Mouse (Mus musculus): ENCODE measurements around the gene Zfp456.
"Not testable (repeated sequence)": the region's sequence is repeated elsewhere in the genome, so short reads cannot be mapped to it uniquely, and the experiment has no call there.

The Zfp456 gene

GRCm38 (mm10) chr13:67375050-67375911, at the start of gene Zfp456, which contains the start of gene Gm28041:
TSS of gene Zfp456 (minus strand) at chr13:67375810.
TSS of gene Gm28041 (minus strand) at chr13:67375733.
- peak; percentile 80 for DNase-seq

DNA sequence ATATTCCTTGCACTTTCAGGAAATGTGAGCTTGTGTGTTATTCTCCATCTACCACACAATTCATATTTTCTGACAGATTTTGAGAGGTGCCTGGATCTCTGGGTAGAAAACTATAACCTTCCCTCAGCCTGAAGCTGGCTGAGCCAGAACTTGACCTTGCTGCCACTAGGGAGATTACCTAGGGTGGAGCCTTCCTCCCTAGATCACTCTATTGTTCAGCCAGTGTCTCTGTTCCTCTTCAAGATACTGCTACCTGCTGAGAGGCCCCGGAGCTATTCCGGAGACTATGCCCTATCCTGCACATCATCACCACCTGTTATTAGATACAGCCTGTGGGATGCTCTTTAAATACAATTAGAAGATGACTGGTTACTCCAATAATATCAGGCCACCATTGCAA, 46.9 kb upstream of the Zfp456 start:
- DNase-seq, result not testable (repeated sequence)

DNA sequence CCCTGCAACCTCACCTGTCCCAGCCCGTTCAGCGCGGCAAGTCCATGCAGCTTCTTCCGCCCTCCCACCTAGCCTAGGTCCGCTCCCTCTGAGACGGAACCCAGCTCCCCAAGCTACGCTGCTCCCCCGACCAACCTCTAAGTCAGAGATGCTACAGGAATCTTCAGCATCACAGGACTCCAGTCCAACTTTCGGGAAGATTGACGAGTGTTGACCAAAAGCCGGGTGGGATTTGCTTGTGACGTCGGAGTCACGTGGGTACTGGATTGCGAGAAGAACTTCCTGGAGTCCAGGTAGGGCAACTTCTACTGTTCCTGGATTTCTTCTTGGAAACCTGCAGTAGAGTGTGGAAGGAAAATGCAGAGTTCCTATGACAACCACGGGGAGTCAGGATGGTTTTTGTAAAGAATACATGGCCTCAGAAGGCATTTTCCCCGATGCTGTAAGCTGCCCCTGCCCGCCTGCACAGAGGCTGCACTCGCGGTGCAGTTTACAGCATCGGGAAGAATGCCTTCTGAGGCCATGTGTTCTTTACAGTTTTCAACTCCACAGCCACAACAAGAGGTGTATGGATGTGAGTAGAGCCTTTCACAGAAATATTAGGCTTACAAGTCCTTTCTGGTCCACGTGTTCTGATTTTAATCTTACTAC, 45.7 kb upstream of the Zfp456 start, which contains the start of gene Zfp459:
Gene Zfp459, minus strand, starts transcription at position 212 of the 651 bp plus-strand sequence.
- peak; percentile 66 for DNase-seq

DNA sequence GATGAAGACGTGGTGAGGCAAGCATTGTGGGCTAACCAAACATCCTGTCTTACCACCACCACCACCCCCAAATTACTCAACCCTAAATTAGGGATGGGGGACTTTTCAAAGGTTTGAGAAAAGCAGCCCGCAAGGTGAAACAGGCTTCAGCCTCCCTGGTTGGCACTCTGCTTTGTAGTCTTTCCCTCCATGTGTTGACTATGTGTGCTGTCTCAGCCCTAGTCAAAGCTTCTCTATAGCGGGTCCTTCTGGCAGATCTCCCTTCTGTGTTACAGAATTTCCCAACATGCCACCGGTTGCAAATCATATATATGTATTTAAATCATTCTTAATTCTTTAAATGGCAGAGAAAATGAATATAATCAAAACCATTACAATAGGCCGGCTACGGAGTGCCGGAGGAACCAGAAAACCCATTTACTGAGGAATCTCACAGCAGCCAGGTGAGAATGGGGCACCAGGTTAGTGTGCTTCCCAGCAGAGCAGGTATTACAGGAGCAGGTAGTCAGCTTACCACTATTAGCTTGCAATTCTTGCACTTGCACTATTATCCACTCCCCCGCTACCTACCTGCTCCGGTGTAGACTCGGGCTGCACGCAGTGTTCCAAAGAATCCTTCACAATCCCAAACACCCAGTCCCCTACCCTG, 45.1 kb upstream of the Zfp456 start:
- DNase-seq, result no peak

DNA sequence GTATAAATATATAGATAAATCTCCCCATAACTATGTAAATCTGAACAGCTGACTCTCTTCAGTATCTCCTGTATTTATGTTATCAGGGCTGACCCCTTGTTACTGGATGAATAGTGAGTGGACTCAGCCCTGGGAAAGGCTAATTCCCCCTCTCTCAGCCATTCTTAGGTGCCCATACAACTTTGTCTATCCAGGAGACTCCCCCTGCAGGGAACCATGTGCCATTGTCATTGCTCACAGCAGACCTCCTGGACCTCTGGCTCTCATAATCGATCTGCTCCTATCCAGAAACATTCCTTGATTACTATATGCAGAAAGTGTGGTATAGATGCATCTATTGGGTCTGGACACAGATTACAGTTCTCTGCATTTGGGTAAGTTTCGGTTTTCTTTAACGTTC, 41.2 kb upstream of the Zfp456 start:
- no peak for DNase-seq

DNA sequence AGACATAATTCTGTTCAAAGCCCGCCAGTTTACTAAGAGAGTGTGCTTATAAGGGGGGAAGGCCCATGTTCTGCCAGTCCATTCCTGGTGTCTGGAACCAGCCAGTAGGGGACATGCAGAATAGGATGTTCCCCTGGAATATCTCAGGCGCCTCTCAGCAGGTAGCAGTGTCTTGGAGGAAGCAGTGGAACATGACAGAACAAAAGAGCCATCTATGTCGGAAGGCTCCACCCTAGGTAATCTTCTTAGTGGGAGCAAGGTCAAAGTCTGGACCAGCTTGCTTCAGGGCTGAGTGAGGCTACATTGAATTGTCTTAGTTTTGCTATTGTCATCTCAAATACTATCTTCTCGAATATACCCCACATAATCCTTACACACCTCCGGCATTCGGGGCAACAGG, 40.1 kb upstream of the Zfp456 start:
- no peak for DNase-seq

GRCm38 (mm10) chr13:67413634-67414033, 38.0 kb upstream of the Zfp456 start:
- not testable (repeated sequence) for DNase-seq

GRCm38 (mm10) chr13:67399183-67399903, 23.7 kb upstream of the Zfp456 start, which contains the start of gene Zfp429:
TSS of gene Zfp429 (minus strand) at chr13:67399819.
- DNase-seq, result peak; percentile 74

DNA sequence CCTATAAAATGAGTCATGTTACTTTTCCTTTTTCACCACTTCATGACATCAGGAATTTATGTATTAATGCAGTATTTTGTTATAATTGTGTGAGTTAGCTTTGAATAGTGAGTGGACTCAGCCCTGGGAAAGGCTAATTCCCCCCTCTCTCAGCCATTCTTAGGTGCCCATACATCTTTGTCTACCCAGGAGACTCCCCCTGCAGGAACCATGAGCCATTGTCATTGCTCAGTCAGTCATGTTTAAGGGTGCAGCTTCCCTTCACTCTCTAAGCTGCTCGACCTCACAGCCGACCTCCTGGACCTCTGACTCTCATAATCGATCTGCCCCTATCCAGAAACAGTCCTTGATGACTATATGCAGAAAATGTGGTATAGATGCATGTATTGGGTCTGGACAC, 645 bp upstream of the Zfp456 start:
- DNase-seq, result not testable (repeated sequence)

- peak; percentile 91 for DNase-seq
These were observed 15.4 kb downstream of the Zfp456 start, which contains the start of the genes Gm28044 and Zfp953 for GRCm38 (mm10) chr13:67360131-67360744. TSS of gene Gm28044 (minus strand) at chr13:67360536. TSS of gene Zfp953 (minus strand) at chr13:67360605.

DNA sequence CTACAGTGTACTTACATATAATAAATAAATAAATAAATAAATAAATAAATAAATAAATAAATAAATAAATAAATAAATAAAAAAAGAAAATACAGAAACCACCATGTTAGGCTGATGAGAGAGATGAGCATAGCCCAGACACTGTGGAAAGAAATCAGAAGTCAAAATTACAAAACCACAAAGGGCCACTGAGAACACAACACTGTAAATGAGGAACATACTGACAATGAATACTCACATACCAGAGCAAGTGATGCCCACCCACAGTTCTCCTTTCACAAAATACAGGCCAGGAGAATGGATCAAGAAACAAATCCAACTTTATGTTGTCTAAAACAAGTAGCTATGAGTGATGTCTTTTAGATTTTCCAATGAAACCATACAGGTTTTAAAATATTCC, 23.8 kb downstream of the Zfp456 start:
- no peak for DNase-seq

- DNase-seq, result no peak
These were observed 32.2 kb downstream of the Zfp456 start for GRCm38 (mm10) chr13:67343422-67343821.

DNA sequence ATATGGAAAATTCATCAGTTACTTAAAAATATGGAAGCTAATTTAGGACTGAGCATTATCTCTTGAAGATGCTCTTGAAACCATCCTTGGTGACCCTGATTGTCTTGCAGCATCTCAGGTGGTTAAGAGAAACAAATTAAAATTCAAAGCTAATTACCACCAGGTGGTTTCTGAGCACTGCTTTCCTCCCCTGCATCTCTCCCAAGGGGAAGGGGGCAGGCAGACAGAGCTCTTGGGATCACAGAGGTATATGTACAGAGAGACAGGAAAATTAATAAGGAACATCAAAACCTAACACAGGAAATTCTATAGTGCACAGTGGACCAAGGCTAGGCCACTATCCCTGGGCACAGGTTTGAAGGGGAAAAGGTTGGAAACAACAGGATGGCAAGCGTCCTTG, 42.7 kb downstream of the Zfp456 start:
- DNase-seq, result peak; percentile 7

DNA sequence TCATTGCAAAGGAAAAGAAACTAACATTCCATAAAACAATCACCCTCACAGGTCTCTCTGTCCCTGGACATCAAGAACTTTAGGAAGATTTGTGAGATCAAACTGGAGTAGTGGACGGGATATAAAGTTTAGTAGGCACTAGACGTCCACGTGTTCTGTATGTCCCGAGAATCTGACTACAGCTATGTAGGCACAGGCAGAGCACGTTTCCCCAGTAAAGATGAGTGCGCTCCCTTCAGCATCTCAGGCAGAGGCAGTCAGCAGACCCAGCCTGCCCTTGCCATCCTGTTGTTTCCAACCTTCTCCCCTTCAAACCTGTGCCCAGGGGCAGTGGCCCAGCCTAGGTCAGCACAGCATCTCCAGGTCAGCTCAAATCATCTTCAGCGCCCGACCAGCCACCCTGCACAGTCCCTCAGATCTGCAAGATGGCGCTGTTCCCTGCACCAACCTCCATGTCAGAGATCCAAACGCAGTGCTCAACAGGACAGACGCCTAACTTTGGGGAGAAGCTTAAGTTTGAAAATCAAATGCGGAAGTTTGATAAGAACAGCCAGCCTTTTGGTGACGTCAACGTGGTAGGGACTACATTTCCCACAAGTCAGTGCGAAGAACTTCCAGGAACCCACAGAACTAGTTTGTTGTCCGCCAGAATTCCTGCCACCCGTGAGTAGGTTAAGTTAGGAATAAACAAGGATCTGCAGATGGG, 43.4 kb downstream of the Zfp456 start, which contains the start of gene Zfp595:
Gene Zfp595, minus strand, starts transcription at position 552 of the 706 bp plus-strand sequence.
- peak; percentile 83 for DNase-seq
